Mouse (Mus musculus) bone marrow macrophage, adult 2 months (primary cell): ENCODE measurements around the gene Tfap2e. TPM values are rescaled to one million over a fixed set of nuclear protein-coding genes. Genes with fewer than 3 reads are reported as not detected.

Experiments
- H3K27ac ChIP-seq: 2 replicates; pipeline ENCODE4 v1.5.1; 2012; ENCODE audit warnings: low read depth, low read length; ENCODE audit not compliant: insufficient read depth
- H3K4me1 ChIP-seq: 2 replicates; pipeline ENCODE4 v1.6.1; 2012; ENCODE audit warnings: low read length; ENCODE audit not compliant: control insufficient read depth, insufficient read depth
- H3K4me3 ChIP-seq: 2 replicates; pipeline ENCODE4 v1.5.1; 2012; ENCODE audit warnings: mild to moderate bottlenecking, low read length, moderate library complexity; ENCODE audit not compliant: insufficient read depth
- CTCF ChIP-seq: IDR thresholded peaks from 2 replicates; pipeline ENCODE4 v1.5.1; 2012; ENCODE audit warnings: low read depth, mild to moderate bottlenecking, low read length, moderate library complexity
- POLR2A ChIP-seq: IDR thresholded peaks from 2 replicates; pipeline ENCODE4 v1.6.1; 2012; ENCODE audit warnings: mild to moderate bottlenecking, low read depth, low read length, borderline replicate concordance
- polyA plus RNA-seq: library from polyadenylated mRNA; stranded (reverse); fragments of >200 nt; gene quantifications from 2 replicates; pipeline ENCODE4 v1.2.4, GENCODE M21; 2012; ENCODE audit not compliant: missing spikeins, insufficient read depth, insufficient read length

Tfap2e gene
- polyA plus RNA-seq, 1 experiment: not detected

- no peak for TF ChIP-seq CTCF
- Histone ChIP-seq H3K4me3 (no peak overlapping the region), H3K4me1 (peaks cover 6% of the 10 kb centered on the region), H3K27ac (no peak overlapping the region)
Measured at GRCm38 (mm10) chr4:126706630-126707438, 29.2 kb downstream of the Tfap2e start.

GRCm38 (mm10) chr4:126696908-126697307 lies 39.1 kb downstream of the Tfap2e start:
- TF ChIP-seq CTCF: no peak
- no peak for TF ChIP-seq POLR2A

GRCm38 (mm10) chr4:126693021-126693420 lies 43.0 kb downstream of the Tfap2e start:
- TF ChIP-seq POLR2A (no peak), CTCF (no peak)
- peaks cover 8% of the 10 kb centered on the region; the same call in 1 of the 2 replicates for H3K4me1 ChIP-seq
- no peak overlapping the region for H3K27ac ChIP-seq
- H3K4me3 ChIP-seq: no peak overlapping the region

More at GRCm38 (mm10) chr4:126696908-126697307, 39.1 kb downstream of the Tfap2e start:
- no peak overlapping the region for H3K4me3 ChIP-seq
- H3K4me1 ChIP-seq: peaks cover 11% of the 10 kb centered on the region
- no peak overlapping the region for H3K27ac ChIP-seq

GRCm38 (mm10) chr4:126689457-126689856 lies 46.6 kb downstream of the Tfap2e start:
- TF ChIP-seq POLR2A (no peak), CTCF (no peak)
- Histone ChIP-seq H3K4me1 (no peaks in the 10 kb centered on the region), H3K4me3 (no peak overlapping the region), H3K27ac (no peak overlapping the region)

DNA sequence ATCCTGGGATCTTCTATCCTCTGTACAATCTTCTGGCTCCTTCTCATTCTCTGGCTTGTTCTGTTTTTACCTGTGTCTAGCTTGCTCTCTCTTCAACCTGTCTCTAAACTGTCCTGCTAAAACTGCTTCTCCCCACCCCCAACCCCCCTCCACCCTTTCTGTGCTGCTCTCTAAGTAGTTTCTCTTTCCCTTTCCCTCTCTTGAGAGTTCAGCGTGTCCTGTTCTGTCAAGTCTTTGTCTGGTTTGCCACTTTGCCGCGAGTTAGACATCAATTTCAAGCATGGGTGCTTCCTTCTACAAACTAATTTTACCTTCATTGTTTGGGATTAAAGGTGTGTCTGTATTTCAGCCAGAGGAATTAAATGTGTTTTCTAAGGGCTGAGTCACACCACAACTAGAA lies 53.0 kb downstream of the Tfap2e start:
- Histone ChIP-seq H3K4me3 (no peak overlapping the region), H3K4me1 (peaks cover 6% of the 10 kb centered on the region), H3K27ac (no peak overlapping the region)
- TF ChIP-seq CTCF (no peak), POLR2A (no peak)

GRCm38 (mm10) chr4:126682298-126682697 lies 53.7 kb downstream of the Tfap2e start:
- peaks cover 6% of the 10 kb centered on the region for H3K4me1 ChIP-seq
- TF ChIP-seq POLR2A (no peak), CTCF (no peak)
- no peak overlapping the region for H3K4me3 ChIP-seq
- H3K27ac ChIP-seq: no peak overlapping the region

- H3K4me1 ChIP-seq: peaks cover 6% of the 10 kb centered on the region
- H3K4me3 ChIP-seq: peak within 1 kb of the TSS; percentile 84
- peak within 1 kb of the TSS; percentile 65 for H3K27ac ChIP-seq
- TF ChIP-seq POLR2A: 0 out of 2 replicates have a peak, but pooled peaks have one; percentile 1
- TF ChIP-seq CTCF: no peak
Measured at GRCm38 (mm10) chr4:126677054-126678003, 58.7 kb downstream of the Tfap2e start, which contains the start of gene Psmb2. Gene Psmb2 (plus strand): TSS chr4:126677630.

DNA sequence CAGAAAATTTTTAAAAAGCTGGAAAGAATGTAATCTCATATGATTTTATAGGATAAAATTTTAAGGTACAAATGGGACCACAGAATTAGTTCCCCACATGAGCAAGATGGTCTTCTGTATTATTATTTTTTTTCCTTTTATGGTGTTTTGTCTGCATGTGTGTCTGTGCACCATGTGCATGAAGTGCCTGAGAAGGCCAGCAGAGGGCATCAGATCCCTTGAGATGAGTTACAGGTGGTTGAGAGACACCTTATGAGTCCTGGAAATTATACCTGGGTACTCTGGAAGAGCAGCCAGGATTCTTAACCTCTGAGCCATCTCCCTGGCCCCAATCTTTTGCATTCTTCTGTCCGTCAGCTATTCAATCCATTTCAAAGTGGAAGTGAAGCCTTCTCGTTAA lies 69.0 kb downstream of the Tfap2e start:
- Histone ChIP-seq H3K4me3 (no peak overlapping the region), H3K27ac (no peak overlapping the region), H3K4me1 (no peaks in the 10 kb centered on the region)
- TF ChIP-seq CTCF: no peak

Other genes starting within 250 kb of the Tfap2e start
- 22.8 and 23.2 TPM in 2 replicates for gene Ago4, start 202.8 kb downstream of the Tfap2e start, polyA plus RNA-seq
- gene Clspn, start 179.3 kb downstream of the Tfap2e start, polyA plus RNA-seq: 11.7 and 13.2 TPM in 2 replicates
- 11.7 and 13.0 TPM in 2 replicates for gene 5730409E04Rik, start 126.4 kb downstream of the Tfap2e start, polyA plus RNA-seq
- gene Psmb2, start 58.6 kb downstream of the Tfap2e start, polyA plus RNA-seq: 171 and 182 TPM in 2 replicates
- gene Ncdn, start 17.2 kb upstream of the Tfap2e start, polyA plus RNA-seq: 10.8 and 13.1 TPM in 2 replicates
- 25.3 and 30.6 TPM in 2 replicates for gene AU040320, start 17.3 kb upstream of the Tfap2e start, polyA plus RNA-seq
- 18.5 and 18.9 TPM in 2 replicates for gene Zmym4, start 231.9 kb upstream of the Tfap2e start, polyA plus RNA-seq